Mouse (Mus musculus) erythroblast, adult 5-6 weeks (primary cell): ENCODE results near the gene Pum1. TPM values are rescaled to one million over a fixed set of nuclear protein-coding genes. Genes with fewer than 3 reads are reported as not detected.
"Not testable (repeated sequence)": the region's sequence is repeated elsewhere in the genome, so short reads cannot be mapped to it uniquely, and the experiment has no call there.

Experiments used
- ATAC-seq: replicated peaks from 2 replicates; pipeline ENCODE4 v1.8.0; 2016; ENCODE audit warnings: moderate number of reproducible peaks, mild to moderate bottlenecking, moderate TSS enrichment, inconsistent platforms; ENCODE audit not compliant: poor library complexity, low FRiP score, severe bottlenecking
- total RNA-seq, 2 experiments: library from RNA; stranded (forward) in 1 of 2; stranded (reverse) in 1 of 2; fragments of 150-400 nt in 1 of 2; fragments of 200-764, 138-1000 nt in 1 of 2; gene quantifications; 2 replicates each; pipeline versions ENCODE4 v1.2.3 to v1.2.4; 2015 to 2017; ENCODE audit warnings: low replicate concordance in 2 of 2

Pum1 gene
- total RNA-seq, 2 experiments from 2014 or later = 166 to 245 TPM

GRCm38 (mm10) chr4:130665176-130665575 lies 2.1 kb downstream of the Pum1 start:
- ATAC-seq = no peak

- no peak for ATAC-seq
Measured at GRCm38 (mm10) chr4:130667686-130668085, 4.6 kb downstream of the Pum1 start.

DNA sequence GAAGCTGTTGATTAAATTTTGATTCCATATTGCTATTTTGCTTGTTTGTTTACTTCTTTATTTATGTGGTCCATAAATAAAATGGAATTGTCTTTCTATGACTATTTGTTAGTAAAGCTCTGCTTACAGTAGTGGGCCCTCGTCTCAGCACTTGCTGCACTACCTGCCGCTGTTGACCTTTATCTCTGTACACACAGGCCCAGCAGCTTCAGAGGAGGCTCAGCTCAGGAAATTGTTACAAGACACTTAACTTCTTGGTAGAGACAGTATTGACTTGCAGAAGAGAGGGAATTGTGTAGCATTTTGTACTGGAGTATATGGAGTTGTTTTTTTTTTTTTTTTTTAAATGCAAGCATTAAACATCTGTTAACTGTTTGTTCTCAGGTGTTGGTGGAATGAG lies 5.4 kb downstream of the Pum1 start:
- 0 out of 2 replicates have a peak, but pooled peaks have one; percentile 41 for ATAC-seq

GRCm38 (mm10) chr4:130668991-130669390 lies 5.9 kb downstream of the Pum1 start:
- ATAC-seq = no peak

DNA sequence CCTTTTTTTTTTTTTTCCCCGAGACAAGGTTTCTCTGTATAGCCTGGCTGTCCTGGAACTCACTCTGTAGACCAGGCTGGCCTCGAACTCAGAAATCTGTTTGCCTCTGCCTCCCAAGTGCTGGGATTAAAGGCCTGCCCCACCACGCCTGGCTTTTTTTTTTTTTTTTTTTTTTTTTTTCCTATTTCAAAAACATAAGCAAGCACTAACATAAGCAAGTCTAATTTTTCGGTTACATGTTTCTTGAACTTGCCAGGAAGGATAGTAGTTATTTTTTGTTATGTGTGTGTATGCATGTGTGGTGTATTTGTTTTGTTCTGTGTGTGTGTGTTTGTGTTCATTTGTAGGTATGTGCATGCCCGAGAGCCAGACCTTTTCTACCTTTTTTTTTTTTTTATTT lies 6.9 kb downstream of the Pum1 start:
- not testable (repeated sequence) for ATAC-seq

- no peak for ATAC-seq
Measured at GRCm38 (mm10) chr4:130671079-130671845, 8.1 kb downstream of the Pum1 start.

GRCm38 (mm10) chr4:130672161-130672560 lies 9.0 kb downstream of the Pum1 start:
- ATAC-seq = 0 out of 2 replicates have a peak, but pooled peaks have one; percentile 4

DNA sequence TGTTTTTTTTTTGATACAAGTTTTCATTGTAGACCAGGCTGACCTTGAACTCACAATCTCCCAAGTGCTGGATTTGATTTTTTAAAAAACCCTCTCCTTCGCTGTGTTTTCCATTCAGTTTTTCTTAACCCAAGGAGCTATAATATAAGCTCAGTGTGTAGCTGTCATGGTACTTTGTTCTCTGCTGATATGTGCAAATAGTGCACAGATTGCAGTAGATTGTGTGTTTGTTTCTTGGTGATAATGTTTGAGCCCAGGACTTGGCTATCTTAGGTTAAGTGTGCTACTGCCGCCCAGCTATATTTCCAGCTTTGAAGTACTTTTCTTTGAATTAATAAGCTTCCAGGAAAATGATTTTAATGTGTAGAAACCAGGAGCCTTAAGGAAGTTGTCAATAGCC lies 13.6 kb downstream of the Pum1 start:
- no peak for ATAC-seq

DNA sequence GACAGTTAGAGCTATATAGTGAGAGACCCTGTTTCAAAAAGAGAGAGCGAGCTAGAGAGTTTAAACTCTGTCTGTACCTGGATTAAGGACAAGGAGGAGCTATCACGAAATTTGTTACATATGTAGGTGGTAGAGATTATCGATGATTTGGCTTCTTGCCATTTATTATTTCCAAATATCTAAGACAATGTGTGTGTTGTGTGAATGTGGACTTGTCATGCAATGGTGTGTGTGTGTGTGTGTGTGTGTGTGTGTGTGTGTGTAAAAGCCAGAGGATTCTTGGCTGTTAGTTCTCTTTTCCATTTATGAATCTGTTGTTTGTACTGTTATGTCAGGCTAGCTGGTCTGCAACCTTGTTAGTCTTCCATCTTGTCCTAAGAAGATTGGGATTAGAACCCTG lies 15.0 kb downstream of the Pum1 start:
- no peak for ATAC-seq

DNA sequence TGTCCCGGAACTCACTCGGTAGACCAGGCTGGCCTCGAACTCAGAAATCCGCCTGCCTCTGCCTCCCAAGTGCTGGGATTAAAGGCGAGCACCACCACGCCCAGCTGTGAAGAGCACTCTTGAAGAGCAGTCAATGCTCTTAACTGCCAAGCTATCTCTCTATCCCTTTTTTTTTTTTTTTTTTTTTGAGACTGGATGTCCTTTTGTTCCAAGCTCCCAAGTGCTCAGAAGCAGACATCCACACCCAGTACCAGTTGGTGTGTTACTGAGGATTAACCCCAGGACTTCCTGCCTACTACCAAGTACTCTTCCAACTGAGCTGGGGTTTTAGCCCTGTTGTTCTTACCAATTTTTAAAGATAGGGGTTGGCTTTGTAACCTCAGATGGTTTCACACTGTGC lies 17.6 kb downstream of the Pum1 start:
- no peak for ATAC-seq

- ATAC-seq = not testable (repeated sequence)
Measured at GRCm38 (mm10) chr4:130683051-130683450, 19.9 kb downstream of the Pum1 start.

- no peak for ATAC-seq
Measured at GRCm38 (mm10) chr4:130693936-130694335, 30.8 kb downstream of the Pum1 start.

DNA sequence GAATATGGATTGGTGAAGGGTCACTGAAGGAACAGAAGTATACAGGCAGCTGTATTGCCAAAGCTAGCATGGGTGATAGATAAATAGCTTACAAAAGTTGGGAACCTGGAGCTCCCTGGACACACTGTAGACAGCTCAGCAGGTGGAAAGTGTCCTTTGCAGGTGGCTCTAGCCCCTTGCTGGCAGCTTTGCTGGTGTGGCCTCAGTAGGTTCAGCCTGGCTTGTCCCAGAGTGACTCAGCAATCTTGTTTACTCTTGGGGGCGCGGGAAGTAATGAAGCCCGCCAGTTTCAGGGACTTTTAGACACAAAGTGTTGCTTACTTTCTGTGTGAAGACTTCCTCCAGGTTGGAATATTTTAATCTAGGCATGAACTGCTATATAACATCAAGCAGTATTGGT lies 31.9 kb downstream of the Pum1 start:
- ATAC-seq = peak; percentile 73

- no peak for ATAC-seq
Measured at GRCm38 (mm10) chr4:130701061-130701460, 37.9 kb downstream of the Pum1 start.

GRCm38 (mm10) chr4:130702835-130703535 lies 39.9 kb downstream of the Pum1 start:
- no peak for ATAC-seq

GRCm38 (mm10) chr4:130703601-130704000 lies 40.5 kb downstream of the Pum1 start:
- no peak for ATAC-seq

- no peak for ATAC-seq
Measured at GRCm38 (mm10) chr4:130704615-130705014, 41.5 kb downstream of the Pum1 start.

GRCm38 (mm10) chr4:130706215-130707000 lies 43.3 kb downstream of the Pum1 start:
- peak; percentile 45 for ATAC-seq

DNA sequence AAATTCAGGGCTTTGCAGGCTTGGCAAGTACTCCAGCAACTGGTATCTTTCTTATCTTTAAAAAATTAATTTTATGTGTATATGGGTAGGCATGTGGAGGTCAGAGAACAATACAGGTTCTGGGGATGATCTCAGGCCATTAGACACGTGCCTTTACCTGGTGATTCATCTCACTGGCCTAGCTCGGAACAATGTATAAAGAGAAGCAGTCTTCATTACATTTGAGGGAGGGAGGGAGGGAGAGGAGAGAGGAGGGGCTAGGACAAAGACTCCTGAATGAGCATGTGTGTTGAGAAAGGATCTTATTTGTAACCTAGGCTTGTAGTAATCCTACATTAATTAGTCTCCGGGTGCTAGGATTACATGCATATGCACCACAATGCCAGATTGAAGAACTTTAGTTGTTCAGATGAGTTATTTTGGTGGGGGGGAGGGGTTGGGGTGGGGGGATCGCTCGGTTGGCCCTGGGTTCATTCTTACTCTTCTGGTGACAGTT lies 48.3 kb downstream of the Pum1 start:
- no peak for ATAC-seq

GRCm38 (mm10) chr4:130712341-130712740 lies 49.2 kb downstream of the Pum1 start:
- ATAC-seq = peak; percentile 65
